12 mouse cellular contexts compared by ENCODE assay signal in genomic region chr5:24778082-24778842, GRCm38 (mm10). TPM values are rescaled to one million over a fixed set of nuclear protein-coding genes. Genes with fewer than 3 reads are reported as not detected.
DNase-seq lines count a peak whose midpoint lies in the region; ATAC-seq and TF ChIP-seq lines count a peak whose summit lies in the region.
"Had no signal": no experiment of that assay in that cellular context is flagged by ENCODE, and none has a peak within 500 bp of the region (broad histone marks: within the 10 kb centered on the region; RNA-seq: fewer than 3 reads in every experiment).

No protein-coding gene starts in this region.

- no peaks in the 10 kb centered on the region for H3K36me3 ChIP-seq in heart, embryonic 10.5 days
- H3K36me3 ChIP-seq in E14TG2a.4 (ENCODE audit: insufficient read depth, low read length): no peaks in the 10 kb centered on the region
- no peaks in the 10 kb centered on the region for H3K36me3 ChIP-seq in forebrain, embryonic 14.5 days (ENCODE audit: control insufficient read depth, insufficient read depth, low read length)

- intact Hi-C loops in heart, postnatal 25 days (cut with DNase I): no loop called here

- no peak for TF ChIP-seq CTCF in E14TG2a.4 (conservative IDR thresholded peaks at IDR 0.05; ENCODE audit: low read length)

- H3K9ac ChIP-seq in forebrain, embryonic 14.5 days (ENCODE audit: low read length): 0 out of 2 replicates have a peak overlapping the region, but pooled peaks have one; percentile 25

- no peaks in the 10 kb centered on the region for H3K9me3 ChIP-seq in heart, embryonic 10.5 days
- peaks cover 20% of the 10 kb centered on the region for H3K9me3 ChIP-seq in E14TG2a.4 (ENCODE audit: low read length)
- no peaks in the 10 kb centered on the region for H3K9me3 ChIP-seq in forebrain, embryonic 14.5 days (replicated peaks; ENCODE audit: control insufficient read depth, low read length)

- H3K4me1 ChIP-seq in heart, embryonic 10.5 days: peaks cover 34% of the 10 kb centered on the region
- H3K4me1 ChIP-seq in E14TG2a.4 (replicated peaks; ENCODE audit: low read depth, low read length): peaks cover 31% of the 10 kb centered on the region
- no peaks in the 10 kb centered on the region for H3K4me1 ChIP-seq in forebrain, embryonic 14.5 days (ENCODE audit: control insufficient read depth, insufficient read depth, low read length)

- peaks cover 14% of the 10 kb centered on the region; the same call in 1 of the 2 replicates for H3K27me3 ChIP-seq in heart, embryonic 10.5 days (ENCODE audit: insufficient read depth, poor library complexity, severe bottlenecking)
- peaks cover 19% of the 10 kb centered on the region for H3K27me3 ChIP-seq in E14TG2a.4 (ENCODE audit: insufficient read depth, low read length)
- H3K27me3 ChIP-seq in forebrain, embryonic 14.5 days (replicated peaks; ENCODE audit: control insufficient read depth, insufficient read depth, low read length): 0 out of 2 replicates have a peak, but pooled peaks cover 4% of the 10 kb centered on the region

- H3K4me2 ChIP-seq in forebrain, embryonic 14.5 days (ENCODE audit: low read length): 0 out of 2 replicates have a peak overlapping the region, but pooled peaks have one; percentile 16

- no peak for ATAC-seq in forebrain, embryonic 14.5 days
- ATAC-seq: activated CD4-positive, CD25-positive, alpha-beta regulatory T cell, adult 4 months had no signal

- peak overlapping the region; percentile 29 for H3K4me3 ChIP-seq in heart, embryonic 10.5 days
- H3K4me3 ChIP-seq in E14TG2a.4 (replicated peaks; ENCODE audit: low read length): peak overlapping the region; percentile 76
- no peak overlapping the region for H3K4me3 ChIP-seq in forebrain, embryonic 14.5 days (ENCODE audit: low read depth, low read length)
- H3K4me3 ChIP-seq: myocyte had no signal

- 16% methylated on average over 17 of the region's 17 CpGs for WGBS in heart, embryonic 10.5 days
- WGBS in forebrain, embryonic 14.5 days: 23% methylated on average over 17 of the region's 17 CpGs

- peak; percentile 65 for DNase-seq in heart, embryonic 10.5 days (ENCODE audit: low spot score)
- DNase-seq in heart, postnatal 25 days (ENCODE audit: low spot score): no peak
- no peak for DNase-seq in forebrain, embryonic 14.5 days (ENCODE audit: low spot score)
- DNase-seq in mesoderm, embryonic 11.5 days (ENCODE audit: low read depth, low spot score): peak; percentile 43
- no peak for DNase-seq in layer of hippocampus, postnatal 36 days
- no peak for DNase-seq in adrenal gland, adult 8-10 months
- DNase-seq in gastrocnemius, adult 8-10 months (ENCODE audit: low spot score in 2 of 2): no peak
- DNase-seq: cerebellum, adult 9-10 months; gastrocnemius, postnatal 10 days had no signal

- H3K27ac ChIP-seq in heart, embryonic 10.5 days: peak overlapping the region; percentile 60
- no peak overlapping the region for H3K27ac ChIP-seq in forebrain, embryonic 14.5 days (ENCODE audit: low read depth, low read length)

RNA-seq across cellular contexts. Expression of gene Crygn, which starts 20.5 kb away (rescaled TPM):
- polyA plus RNA-seq in heart, embryonic 10.5 days (2016; fragmentation: Nextera tagmentation; extraction: Ambion mirVana): 2.7 and 4.1 TPM in 2 replicates
- total RNA-seq in heart, postnatal 25 days (2021): not detected
- 1.8 TPM in 1 of 2 replicates, not detected in the other for polyA plus RNA-seq in forebrain, embryonic 14.5 days (2014; fragmentation: Nextera tagmentation; extraction: Ambion mirVana)
- total RNA-seq in layer of hippocampus, postnatal 36 days (2021): under 1 TPM; 0.53 to 0.95 TPM
- 1 to 10 TPM in 1 of 4 experiments, not detected in 3; 5.3 TPM for total RNA-seq in adrenal gland, adult 8-10 months (2022)
- total RNA-seq in gastrocnemius, adult 8-10 months (2022): not detected
- total RNA-seq: gastrocnemius, postnatal 10 days had no signal
- polyA plus RNA-seq: myocyte had no signal

RNA-seq across cellular contexts. Expression of gene Wdr86, which starts 47.7 kb away (rescaled TPM):
- 14.0 and 29.3 TPM in 2 replicates for polyA plus RNA-seq in heart, embryonic 10.5 days (2016; fragmentation: Nextera tagmentation; extraction: Ambion mirVana)
- total RNA-seq in heart, postnatal 25 days (2021): under 1 TPM; 0.44 to 0.59 TPM
- polyA plus RNA-seq in forebrain, embryonic 14.5 days (2014; fragmentation: Nextera tagmentation; extraction: Ambion mirVana): 6.1 and 6.4 TPM in 2 replicates
- total RNA-seq in layer of hippocampus, postnatal 36 days (2021): 1 to 10 TPM in 1 of 2 experiments, under 1 TPM in 1; 0.22 to 1.5 TPM
- total RNA-seq in adrenal gland, adult 8-10 months (2022): 1 to 10 TPM; 2.5 to 3.5 (median 2.7) TPM
- total RNA-seq in gastrocnemius, adult 8-10 months (2022): under 1 TPM in 1 of 4 experiments, not detected in 3; 0.18 TPM
- polyA plus RNA-seq: myocyte had no signal

Comparison
In these comparisons a context has a peak if more than half of its experiments do, and no peak if none do; other contexts are left out.
1. DNase-seq: peak in heart, embryonic 10.5 days (single experiment) and mesoderm, embryonic 11.5 days (single experiment); none in heart, postnatal 25 days (single experiment), forebrain, embryonic 14.5 days (single experiment), layer of hippocampus, postnatal 36 days (0 of 2), adrenal gland, adult 8-10 months (single experiment) and gastrocnemius, adult 8-10 months (0 of 2).